Mouse (Mus musculus) activated CD4-positive, CD25-positive, alpha-beta regulatory T cell, adult 4 months (primary cell): ENCODE data around the gene Hexa. TPM values are rescaled to one million over a fixed set of nuclear protein-coding genes. Genes with fewer than 3 reads are reported as not detected.

Experiments
- ATAC-seq: one replicate; pipeline ENCODE4 v1.8.0; 2017
- polyA plus RNA-seq, 2 experiments: library from polyadenylated mRNA; unstranded; fragments of 100-300 nt; shearing (Covaris generic); gene quantifications; one replicate each; pipeline ENCODE4 v1.2.1; 2017

Hexa gene
- 10 to 100 TPM; 25.8 to 32.0 TPM for polyA plus RNA-seq

DNA sequence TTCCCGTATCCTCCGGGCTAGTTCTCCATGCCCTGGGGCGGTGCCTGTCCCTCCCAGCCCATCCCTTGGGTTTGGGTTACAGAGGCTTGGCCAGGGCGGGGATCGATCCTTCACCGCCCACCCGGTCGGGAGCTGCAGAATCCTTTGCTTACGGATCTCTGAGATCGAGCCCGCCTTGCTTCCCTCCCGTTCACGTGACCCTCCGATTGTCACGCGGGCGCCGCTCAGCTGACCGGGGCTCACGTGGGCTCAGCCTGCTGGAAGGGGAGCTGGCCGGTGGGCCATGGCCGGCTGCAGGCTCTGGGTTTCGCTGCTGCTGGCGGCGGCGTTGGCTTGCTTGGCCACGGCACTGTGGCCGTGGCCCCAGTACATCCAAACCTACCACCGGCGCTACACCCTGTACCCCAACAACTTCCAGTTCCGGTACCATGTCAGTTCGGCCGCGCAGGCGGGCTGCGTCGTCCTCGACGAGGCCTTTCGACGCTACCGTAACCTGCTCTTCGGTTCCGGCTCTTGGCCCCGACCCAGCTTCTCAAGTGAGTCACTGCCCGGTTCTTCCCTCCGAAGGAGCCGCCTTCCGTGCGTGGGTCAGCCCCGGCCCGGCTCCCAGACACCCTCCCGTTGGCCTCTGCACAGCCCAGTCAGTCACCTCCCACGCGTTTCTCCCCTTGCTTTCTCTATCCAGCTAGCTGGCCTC, at the start of gene Hexa, which contains the start of gene Tmem202:
TSS of gene Hexa (plus strand) at position 100 of the 697 bp plus-strand sequence.
TSS of gene Tmem202 (minus strand) at position 407 of the 697 bp plus-strand sequence.
- peak; percentile 81 for ATAC-seq

DNA sequence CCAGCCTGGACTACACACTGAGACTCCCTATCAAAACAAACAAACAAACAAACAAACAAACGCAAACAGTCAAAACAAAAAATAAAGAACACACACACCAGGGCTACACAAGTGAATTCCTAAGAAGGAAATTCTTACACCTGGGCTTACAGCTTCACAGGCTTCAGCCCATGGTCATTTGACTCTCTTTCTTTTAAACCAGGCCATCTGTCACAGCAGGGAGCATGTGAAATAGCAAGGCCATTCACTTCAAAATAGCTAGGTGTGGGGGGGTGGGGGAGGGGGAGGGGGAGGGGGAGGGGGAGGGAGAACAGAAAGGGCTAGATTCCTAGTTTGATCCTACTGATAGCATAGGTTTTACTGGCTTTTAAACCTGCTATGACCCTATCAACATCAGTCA, 31.2 kb upstream of the Hexa start:
- ATAC-seq = no peak

DNA sequence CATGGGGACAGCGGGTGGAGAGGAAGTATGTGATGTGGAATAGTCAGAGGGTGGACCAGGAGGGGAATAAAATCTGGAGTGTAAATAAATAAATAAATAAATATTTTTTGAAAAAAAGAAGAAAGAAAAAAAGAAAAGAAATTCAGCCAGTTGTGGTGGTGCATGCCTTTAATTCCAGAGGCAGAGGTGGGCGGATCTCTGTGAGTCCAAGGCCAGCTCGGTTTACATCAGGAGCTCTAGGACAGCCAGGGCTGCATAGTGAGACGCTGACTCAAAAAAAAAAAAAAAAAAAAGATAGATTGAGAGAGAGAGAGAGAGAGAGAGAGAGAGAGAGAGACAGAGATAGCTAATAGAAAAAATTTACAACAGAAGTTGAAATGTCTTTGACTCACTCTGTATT, 27.0 kb upstream of the Hexa start:
- ATAC-seq = no peak

DNA sequence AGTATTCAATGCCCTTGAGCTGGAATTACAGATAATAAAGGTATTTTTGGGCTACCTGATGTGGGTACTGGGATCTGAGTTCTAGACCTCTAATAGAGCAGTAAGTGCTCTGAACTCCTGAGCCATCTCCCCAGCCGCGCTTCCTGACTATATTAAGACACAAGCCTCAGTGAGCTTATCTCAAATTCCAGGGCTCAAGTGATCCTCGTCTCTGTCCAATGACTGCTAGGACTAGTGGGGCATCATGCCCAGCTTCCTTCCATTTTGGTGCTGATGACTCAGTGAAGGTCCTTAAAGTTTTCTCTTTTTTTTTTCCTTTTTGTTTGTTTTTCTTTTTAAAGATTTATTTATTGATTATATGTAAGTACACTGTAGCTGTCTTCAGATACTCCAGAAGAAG, 24.3 kb upstream of the Hexa start:
- no peak for ATAC-seq

DNA sequence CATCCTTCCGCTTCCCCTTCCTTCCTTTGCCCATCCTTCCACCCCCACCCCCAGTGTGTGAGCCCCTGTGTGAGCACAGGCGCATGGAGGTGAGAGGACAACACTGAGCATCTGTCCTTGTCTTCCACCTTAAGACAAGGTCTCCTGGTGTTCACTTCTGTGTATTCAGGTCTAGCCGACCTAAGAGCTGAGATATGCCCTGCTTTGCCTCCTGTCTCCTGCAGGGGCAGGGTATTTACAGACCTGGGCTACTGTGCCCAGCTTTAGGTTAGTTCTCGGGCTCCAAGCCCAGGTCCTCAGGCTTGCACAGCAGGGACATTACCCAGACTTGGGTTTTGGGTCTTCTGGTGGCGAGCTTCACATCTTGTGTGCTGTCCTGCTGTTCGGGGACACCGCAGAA, 22.2 kb upstream of the Hexa start:
- no peak for ATAC-seq

DNA sequence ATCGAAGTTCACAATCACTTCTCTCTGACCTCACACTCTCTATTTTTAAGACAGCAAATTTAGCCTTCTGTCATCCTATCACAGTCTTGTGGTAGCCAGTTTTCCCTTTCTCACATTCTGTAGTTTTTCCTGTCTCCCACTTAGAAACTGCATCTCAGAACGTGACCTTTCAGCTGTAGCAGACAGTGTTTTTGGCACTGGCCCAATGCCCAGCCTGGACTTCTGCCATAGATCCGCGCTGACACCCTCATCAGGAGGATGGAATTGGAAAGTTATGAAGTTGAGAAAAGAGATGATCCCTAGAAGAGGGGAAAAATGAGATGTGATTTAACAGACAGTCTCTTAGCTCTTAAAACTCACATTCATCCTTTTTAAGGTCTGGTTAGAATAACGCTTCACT, 20.4 kb upstream of the Hexa start:
- ATAC-seq = no peak

DNA sequence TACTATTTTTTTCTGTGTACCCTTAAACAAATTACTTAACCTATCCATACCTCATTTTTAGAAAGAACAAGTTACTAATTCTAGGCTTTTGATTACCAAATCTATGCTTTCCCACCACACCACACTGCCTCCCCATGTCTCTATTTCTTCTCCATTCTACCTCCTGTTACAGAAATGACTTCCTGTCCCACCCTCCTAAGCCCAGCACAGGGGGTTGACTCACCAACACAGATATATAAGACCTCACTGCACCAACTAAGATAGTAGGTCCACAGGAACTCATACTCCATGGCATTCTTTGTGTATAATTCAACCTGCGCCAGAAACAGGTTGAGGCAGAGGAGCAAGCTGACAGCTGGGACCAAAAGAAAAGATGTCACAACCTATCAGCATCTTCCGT, 19.9 kb upstream of the Hexa start:
- no peak for ATAC-seq

DNA sequence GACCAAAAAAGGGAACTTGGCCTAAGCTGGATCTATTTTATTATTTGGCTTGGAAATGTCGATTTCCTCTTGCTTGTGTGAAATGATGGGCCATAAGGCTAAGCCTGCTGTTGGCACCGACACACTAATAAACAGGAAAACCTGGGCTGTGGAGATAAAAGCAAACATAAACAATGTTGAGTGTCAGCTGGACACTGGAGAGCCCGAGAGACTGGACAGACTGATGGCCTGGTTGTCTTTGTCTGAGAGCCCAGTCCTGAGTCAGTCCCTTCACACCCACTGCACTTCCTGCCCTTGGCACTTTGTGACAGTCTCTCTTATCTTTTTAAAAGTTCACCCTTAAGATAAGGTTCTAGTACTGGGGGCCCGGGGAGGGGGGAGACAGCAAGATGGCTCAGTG, 16.4 kb upstream of the Hexa start:
- no peak for ATAC-seq

DNA sequence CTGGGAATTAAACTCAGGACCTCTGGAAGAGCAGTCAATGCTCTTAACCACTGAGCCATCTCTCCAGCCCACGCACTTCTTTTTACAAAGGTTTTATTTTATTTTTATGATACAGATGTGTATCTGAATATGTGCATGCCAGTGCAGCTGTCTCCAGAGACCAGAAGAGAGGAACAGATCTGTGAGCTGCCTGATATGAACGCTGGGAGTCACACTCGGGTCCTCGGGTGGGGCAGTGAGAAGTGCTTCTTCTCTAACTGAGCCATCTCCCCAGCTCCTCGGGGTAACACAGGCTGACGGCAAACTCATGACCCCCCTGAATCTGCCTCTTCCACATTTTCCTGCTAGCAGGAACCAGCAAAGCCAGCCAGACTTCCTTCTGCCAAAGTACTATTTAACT, 12.6 kb upstream of the Hexa start:
- ATAC-seq = no peak

DNA sequence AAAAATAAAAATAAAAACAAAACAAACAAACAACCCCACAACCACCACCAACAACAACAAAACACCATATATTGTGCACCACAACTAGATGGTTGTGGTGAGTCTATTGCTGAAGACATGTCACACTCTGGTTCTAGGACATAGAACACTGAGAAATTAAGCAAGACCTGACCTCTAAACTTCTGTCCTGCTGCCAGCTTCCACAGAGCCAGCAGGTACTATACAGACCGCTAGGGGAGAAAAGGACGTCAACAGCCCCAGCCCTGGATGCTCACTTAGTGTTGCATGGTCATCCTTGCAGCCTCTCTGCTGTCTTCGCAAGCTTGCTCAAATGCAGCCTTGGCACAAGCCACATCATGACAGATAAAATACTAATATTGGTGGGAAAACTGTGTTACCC, 11.8 kb upstream of the Hexa start:
- no peak for ATAC-seq

DNA sequence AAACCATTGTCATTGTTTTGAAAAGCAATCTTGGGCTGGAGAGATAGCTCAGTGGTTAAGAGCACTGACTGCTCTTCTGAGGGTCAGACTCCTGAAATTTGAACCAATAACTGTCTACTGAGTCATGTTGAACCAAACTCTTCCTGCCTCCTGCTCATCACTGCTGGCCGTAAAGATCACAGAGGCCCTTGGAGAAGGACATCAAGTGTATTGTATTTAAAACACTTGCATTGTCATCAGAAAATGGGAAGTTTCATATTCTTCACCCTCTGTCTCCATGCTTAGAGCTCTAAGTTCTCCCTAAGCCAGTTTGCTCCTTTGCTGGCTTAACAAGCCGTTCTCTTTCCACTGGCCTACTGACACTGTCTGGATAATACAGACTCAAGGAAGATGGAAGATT, 11.1 kb upstream of the Hexa start:
- no peak for ATAC-seq

DNA sequence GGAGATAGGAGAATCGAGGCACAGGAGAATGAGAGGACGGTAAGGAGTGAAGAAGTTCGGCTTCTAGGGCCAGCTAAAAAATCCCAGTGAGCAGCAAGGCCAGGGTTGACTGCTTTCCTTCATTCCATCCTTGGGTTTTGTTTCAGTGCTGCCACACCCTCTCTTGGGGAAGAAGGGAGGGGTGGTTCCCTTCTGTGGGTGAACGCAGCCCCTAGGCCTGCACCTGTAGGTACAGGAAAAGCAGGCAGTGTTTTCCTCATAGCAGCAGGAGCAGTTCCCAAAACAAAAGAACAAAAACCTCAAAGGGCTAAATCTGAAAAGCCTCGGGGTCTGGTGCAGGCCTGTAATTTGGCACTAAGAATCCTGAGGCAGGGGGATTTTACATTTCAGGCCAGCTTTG, 7.7 kb upstream of the Hexa start:
- no peak for ATAC-seq

DNA sequence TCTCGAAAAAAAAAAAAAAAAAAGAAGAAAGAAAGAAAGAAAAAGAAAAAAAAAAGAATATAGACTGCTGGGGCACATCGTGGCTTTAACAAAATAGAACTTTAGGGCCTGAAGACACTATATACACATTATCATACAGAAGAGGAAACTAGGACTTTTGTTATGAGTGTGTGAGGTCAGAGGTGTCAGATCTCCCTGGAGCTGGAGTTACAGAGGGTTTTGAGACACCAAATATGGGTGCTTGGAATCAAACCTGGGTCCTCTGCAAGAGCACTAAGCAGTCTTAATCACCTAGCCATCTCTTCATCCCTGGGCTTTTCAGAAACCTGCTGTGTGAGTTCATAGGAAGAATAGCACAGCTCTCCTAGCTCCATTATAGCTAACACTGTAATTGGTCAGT, 5.9 kb upstream of the Hexa start:
- no peak for ATAC-seq

DNA sequence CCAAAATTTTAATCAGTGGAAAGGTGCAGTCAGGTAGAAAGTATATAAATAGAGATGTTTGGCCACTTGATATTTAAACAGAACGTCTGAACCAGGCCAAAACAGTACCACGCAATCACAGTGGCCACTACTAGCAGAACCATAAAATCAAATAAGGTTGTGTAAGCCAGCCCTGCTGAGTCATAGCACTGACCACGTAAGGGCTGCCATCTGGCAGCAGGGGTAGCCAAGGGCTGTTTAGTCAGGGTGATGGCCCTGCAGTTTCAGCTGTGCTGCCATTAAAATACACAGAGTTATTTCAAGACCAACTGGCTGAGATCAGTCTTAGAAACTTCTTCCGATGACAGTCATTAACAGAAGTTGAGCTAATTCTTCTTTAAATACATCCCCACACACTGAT, 5.5 kb upstream of the Hexa start:
- no peak for ATAC-seq

DNA sequence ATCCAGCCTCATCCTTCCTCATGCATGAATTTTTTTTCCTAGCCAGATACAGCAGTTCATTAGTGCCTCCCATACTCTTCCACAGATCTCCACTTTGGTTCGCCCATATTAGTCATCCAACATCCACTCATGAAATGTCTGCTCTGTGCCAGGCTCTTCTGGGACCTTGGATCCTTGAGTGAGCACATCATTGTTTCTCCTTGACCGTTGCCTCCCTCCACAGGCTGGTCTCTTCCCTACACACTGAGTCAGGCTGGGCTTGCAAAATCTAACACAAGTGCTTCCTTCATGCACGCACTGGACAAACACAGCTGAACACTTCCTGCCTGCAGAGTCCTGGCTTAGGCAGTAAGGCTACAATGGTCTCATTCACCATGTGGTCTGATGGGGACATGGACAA, 1.7 kb upstream of the Hexa start:
- ATAC-seq = no peak

DNA sequence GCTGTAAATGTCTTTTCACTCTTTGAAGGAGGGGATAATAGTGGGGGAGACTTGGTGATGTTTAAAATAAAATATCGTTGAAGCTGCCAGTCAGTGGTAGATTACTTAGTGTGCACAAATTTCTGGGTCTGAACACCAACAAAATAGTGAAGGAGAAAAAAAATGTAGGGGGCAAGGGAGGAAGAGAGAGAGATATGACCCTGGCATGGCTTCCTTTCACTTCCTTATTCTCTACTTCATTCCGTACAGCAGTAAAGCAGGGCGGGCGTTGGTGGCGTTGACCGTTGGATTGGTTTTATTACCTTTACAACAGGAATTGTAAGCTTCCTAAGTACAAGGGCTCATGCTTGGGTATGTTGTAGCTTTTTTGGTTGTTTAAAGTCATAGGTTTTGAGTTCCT, 2.3 kb downstream of the Hexa start:
- ATAC-seq = no peak

DNA sequence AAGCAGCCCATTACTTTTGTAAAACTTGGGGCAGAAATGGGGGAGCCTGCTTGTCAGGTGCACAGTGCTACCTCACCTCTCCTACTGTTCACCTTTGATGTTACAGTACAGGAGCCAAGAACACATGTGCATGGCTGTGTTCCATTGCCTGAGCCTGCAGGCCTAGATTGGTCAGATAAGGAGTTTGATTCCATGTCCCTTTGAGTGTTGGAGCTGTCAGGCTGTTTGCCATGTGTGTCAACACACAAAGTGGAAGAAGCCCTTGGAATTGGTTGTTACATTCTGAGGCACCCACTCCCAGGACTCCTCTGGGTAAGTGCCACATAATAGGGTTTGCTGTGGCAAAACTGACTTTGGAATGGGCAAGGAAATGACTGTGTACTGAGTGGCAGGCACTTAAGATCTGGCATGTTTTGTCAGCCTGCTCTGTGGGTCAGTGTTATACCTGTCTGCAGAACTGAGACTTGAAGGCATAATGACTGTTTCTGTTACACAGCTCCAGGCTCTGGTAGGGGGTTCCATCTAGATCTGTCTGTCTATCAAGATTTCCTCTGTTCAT, 3.5 kb downstream of the Hexa start:
- no peak for ATAC-seq

DNA sequence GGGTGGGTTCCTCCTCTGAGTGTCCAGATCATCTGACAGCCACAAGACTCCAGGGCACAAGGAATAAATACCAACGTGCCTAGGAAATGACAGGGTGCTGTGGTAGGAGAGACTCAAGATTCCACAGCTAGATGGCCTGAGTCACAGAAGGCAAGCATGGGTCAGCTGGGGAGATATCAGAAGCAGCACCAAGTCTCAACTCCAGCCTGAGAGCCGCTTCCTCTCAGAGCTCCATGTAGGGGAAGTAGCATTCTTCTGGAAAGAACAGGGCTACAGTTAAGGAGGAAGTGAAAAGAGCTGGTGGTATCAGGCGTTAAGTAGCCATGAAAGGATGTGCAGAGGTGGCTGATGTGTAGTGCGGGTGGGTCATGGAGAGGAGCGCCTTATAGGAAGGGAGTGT, 5.4 kb downstream of the Hexa start:
- no peak for ATAC-seq

DNA sequence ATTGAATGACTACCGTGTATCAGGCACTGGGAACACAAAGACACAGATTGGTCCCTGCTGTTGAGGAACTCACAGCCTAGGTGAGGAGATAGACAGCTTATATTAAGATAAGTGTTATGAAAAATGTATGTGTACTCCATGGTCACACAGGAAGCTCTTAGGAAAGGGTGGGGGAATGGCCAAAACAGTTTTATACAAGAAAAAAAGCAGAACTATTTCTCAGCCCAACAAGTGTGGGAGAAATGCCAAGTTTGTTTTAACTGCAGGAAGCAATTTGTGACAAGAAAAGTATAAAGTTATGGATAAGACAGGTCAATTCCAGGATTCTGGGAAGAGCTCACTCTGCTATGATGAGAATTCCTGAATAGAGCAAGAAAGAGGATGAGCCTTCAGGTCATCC, 8.5 kb downstream of the Hexa start:
- no peak for ATAC-seq

DNA sequence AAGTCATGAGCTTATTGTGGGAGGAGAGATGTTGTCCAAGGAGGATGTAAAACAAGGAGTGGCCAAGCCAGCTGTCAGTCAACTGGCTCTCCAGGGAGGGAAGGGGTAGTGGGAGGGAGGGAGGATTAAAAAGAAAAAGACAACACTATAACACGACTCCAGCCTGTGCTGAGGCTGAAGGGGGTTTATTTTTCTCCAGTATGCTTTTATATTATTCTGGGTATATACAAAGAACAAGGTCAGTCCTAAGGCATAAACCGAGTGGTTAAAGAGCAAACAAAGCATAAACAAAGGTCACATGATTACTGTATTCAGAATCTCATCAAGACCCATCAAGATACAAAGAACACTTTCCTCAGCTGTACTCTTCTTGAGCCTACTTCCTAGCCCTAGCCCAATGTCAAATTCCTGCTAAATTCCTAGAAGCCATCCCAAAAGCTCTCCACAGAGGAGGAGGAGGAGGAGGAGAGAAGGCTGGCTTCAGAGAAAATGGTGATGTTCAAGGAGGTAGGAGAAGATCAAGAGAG, 9.7 kb downstream of the Hexa start:
- ATAC-seq = no peak

DNA sequence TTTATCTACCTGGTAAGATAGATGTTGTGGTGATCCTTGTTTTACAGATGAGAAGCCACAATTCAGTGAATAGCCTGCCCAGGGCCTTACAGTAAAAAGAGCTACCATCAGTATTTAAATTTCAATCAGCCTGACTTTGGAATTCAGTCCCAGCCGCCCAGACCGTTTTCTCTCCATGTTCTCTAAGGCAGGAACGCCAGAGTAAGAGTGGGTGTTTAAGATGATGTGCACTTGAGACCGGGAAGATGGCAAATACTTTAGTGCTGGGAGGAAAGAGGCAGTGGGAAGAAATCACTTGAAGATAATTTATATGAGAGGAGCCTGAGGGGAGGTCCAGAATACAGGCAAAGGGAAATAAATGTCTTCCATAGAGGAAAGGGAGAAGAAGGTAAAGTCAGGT, 10.7 kb downstream of the Hexa start:
- ATAC-seq = no peak

DNA sequence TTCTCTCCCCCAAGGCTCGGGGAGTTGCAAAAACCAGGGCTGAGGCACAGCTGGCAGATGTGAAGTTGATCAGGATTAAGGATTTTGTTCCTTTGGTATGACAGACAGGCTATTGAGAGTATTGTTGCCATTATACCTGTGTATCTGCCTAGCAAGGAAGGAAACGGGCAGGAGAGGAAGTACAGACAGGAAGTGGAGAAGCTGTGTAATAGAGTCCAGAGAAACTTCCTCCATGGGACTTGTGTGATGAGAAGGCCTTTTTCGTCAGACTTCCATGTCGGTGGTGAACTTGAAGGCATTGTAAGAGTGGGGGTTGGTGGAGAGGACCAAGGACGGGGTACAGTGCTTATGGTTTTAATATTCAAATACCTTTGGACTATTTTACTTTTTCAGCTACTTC, 11.7 kb downstream of the Hexa start:
- no peak for ATAC-seq

DNA sequence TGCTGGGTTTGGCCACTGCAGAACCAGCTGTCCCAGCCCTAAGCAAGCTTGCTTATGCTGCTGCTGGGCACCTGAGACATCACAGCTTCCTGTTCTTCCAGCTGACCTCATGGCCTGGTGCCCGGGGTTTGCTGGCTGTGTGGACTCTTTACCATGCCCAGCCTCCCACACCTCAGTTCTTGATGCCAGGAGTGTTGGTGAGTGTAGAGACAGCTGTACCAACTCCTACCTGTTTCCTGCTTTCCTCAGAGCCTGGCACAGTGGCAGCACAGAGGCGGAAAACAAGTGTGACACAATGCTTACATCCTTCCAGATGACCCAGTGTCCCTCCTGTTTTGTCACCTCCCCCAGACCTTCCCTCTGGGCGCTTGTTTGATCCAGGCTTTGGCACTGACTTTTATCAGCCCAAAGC, 12.3 kb downstream of the Hexa start:
- ATAC-seq = no peak

DNA sequence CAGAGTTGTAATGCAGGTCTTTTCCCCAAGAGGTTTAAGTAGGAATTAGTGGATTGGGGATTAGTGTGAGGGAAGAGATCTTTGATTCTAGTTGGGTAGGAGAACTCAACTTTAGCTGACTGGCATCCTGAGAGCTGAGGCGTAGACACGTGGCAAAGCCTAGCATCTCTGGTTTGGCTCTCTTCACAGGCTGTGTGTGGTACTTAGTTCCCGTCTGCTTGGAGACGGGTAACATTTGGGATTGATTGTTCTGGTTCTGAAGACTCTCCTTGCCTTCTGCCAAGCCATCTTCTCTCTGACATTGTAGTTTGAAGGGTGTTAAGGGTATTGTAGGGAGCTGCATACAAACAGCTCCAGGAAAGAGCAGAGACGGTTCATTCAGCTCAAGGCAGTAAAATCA, 13.3 kb downstream of the Hexa start:
- no peak for ATAC-seq

DNA sequence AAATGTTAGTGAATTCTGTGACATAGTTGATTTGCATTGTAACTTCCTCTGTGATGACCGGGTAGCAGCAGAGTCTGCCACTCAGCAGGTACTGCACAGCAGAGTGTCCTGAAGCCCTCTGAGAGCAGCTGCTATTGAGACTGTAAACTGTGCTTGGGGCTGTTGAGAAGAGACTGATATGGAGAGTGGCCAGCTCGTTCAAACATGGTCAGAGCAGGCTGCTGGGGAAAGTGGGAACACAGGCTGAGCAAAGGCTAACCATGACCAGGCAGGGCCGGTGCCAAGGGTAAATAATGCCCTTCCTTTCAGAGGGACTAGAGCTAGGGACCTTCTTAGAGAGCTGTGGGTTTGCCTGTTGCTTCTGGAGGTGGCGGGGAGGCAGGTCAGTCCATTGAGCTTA, 14.4 kb downstream of the Hexa start:
- ATAC-seq = no peak
